Comparison of ENCODE assay signal across 15 mouse cellular contexts in the genomic region with DNA sequence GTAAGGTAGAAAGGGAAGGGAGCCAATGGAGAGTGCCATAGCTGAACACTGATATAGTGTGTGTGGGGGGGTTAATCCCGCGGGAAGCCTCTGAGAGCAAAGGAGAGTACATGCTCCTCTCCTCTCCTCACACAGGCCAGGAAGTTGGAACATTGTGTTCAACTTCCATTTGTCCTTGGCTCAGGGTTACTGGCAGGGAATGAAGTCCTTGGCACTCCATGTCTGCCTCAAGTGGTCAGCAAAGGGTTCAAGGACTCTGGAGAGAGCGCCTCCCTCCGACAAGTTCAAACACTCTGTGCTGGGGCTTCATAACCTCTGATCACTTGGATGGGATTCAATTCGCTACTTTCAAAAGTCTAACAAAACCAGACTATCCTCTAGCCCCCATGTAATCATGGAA.
A peak's percentile ranks its signal among the peaks of the same experiment; 100 is the strongest.
DNase-seq lines count a peak whose midpoint lies in the region; ATAC-seq and TF ChIP-seq lines count a peak whose summit lies in the region.
"Had no signal": no experiment of that assay in that cellular context is flagged by ENCODE, and none has a peak within 500 bp of the region (broad histone marks: within the 10 kb centered on the region; RNA-seq: fewer than 3 reads in every experiment).

No protein-coding gene starts in this region.

- no peak for ATAC-seq in midbrain, embryonic 11.5 days (ENCODE audit: low FRiP score)
- no peak for ATAC-seq in midbrain, embryonic 14.5 days (ENCODE audit: low FRiP score, low TSS enrichment)
- peak; percentile 61 for ATAC-seq in lung, embryonic 16.5 days (ENCODE audit: low read depth)
- ATAC-seq: forebrain, embryonic 16.5 days had no signal

- no peaks in the 10 kb centered on the region for H3K4me1 ChIP-seq in midbrain, embryonic 11.5 days (ENCODE audit: control insufficient read depth, insufficient read depth, low read length)
- no peaks in the 10 kb centered on the region for H3K4me1 ChIP-seq in midbrain, embryonic 14.5 days (ENCODE audit: control insufficient read depth, insufficient read depth, low read length)
- no peaks in the 10 kb centered on the region; the same call in 1 of the 2 replicates for H3K4me1 ChIP-seq in lung, embryonic 16.5 days (replicated peaks; ENCODE audit: control insufficient read depth, insufficient read depth, low read length)
- H3K4me1 ChIP-seq in forebrain, embryonic 10.5 days = peaks cover 4% of the 10 kb centered on the region; the same call in 1 of the 2 replicates
- H3K4me1 ChIP-seq: liver, embryonic 15.5 days had no signal

- H3K4me3 ChIP-seq in gastrocnemius, adult 2 months = no peak overlapping the region
- no peak overlapping the region for H3K4me3 ChIP-seq in midbrain, embryonic 11.5 days (ENCODE audit: low read depth, low read length)
- no peak overlapping the region for H3K4me3 ChIP-seq in midbrain, embryonic 14.5 days (replicated peaks; ENCODE audit: low read depth, low read length)
- no peak overlapping the region for H3K4me3 ChIP-seq in lung, embryonic 16.5 days (ENCODE audit: low read length)
- H3K4me3 ChIP-seq in forebrain, embryonic 10.5 days = no peak overlapping the region
- H3K4me3 ChIP-seq: erythroblast, embryonic 14.5 days; left cerebral cortex, adult 2 months; limb, embryonic 12.5 days; liver, embryonic 15.5 days; neural tube, embryonic 15.5 days had no signal

- peak; percentile 65 for DNase-seq in gastrocnemius, adult 2 months
- DNase-seq in gastrocnemius, postnatal 10 days = no peak
- peak; percentile 68 for DNase-seq in midbrain, embryonic 11.5 days (ENCODE audit: low spot score, missing footprints)
- DNase-seq in midbrain, embryonic 14.5 days = no peak
- peak; percentile 75 for DNase-seq in testis, postnatal 10 days (ENCODE audit: low spot score)
- no peak for DNase-seq in forebrain, embryonic 10.5 days (ENCODE audit: extremely low spot score, low spot score)
- DNase-seq: cerebellum, postnatal 25 days; right cerebral cortex, adult 18-20 months had no signal

- H3K27me3 ChIP-seq in midbrain, embryonic 11.5 days (ENCODE audit: control insufficient read depth, insufficient read depth, low read length) = no peaks in the 10 kb centered on the region
- no peaks in the 10 kb centered on the region for H3K27me3 ChIP-seq in midbrain, embryonic 14.5 days (ENCODE audit: control insufficient read depth, insufficient read depth, low read length)
- no peaks in the 10 kb centered on the region for H3K27me3 ChIP-seq in lung, embryonic 16.5 days (ENCODE audit: control insufficient read depth, insufficient read depth, low read depth, low read length)
- no peaks in the 10 kb centered on the region for H3K27me3 ChIP-seq in forebrain, embryonic 10.5 days (ENCODE audit: poor library complexity, severe bottlenecking)
- H3K27me3 ChIP-seq: limb, embryonic 12.5 days; liver, embryonic 15.5 days; neural tube, embryonic 15.5 days had no signal

- intact Hi-C loops in gastrocnemius, adult 2 months (cut with DNase I) = no loop called here

- TF ChIP-seq CTCF in gastrocnemius, adult 2 months (IDR thresholded peaks at IDR 0.05) = no peak

- no peak overlapping the region for H3K4me2 ChIP-seq in midbrain, embryonic 11.5 days
- H3K4me2 ChIP-seq in midbrain, embryonic 14.5 days (ENCODE audit: low read length) = no peak overlapping the region
- H3K4me2 ChIP-seq in lung, embryonic 16.5 days (ENCODE audit: low read depth, low read length) = no peak overlapping the region
- H3K4me2 ChIP-seq: limb, embryonic 12.5 days; liver, embryonic 15.5 days; neural tube, embryonic 15.5 days had no signal

- H3K9ac ChIP-seq in midbrain, embryonic 11.5 days (ENCODE audit: low read length) = no peak overlapping the region
- H3K9ac ChIP-seq in midbrain, embryonic 14.5 days (replicated peaks; ENCODE audit: low read length) = no peak overlapping the region
- H3K9ac ChIP-seq in lung, embryonic 16.5 days (ENCODE audit: low read length) = no peak overlapping the region
- H3K9ac ChIP-seq: limb, embryonic 12.5 days; liver, embryonic 15.5 days; neural tube, embryonic 15.5 days had no signal

- 0 out of 2 replicates have a peak overlapping the region, but pooled peaks have one; percentile 12 for H3K27ac ChIP-seq in gastrocnemius, adult 2 months
- H3K27ac ChIP-seq in midbrain, embryonic 11.5 days (ENCODE audit: low read depth, low read length) = no peak overlapping the region
- no peak overlapping the region for H3K27ac ChIP-seq in midbrain, embryonic 14.5 days (replicated peaks; ENCODE audit: low read depth, low read length)
- H3K27ac ChIP-seq in lung, embryonic 16.5 days (ENCODE audit: low read length) = no peak overlapping the region
- H3K27ac ChIP-seq in forebrain, embryonic 10.5 days = no peak overlapping the region
- H3K27ac ChIP-seq: left cerebral cortex, adult 2 months; limb, embryonic 12.5 days; liver, embryonic 15.5 days; neural tube, embryonic 15.5 days had no signal

- 89% methylated on average over 5 of the region's 5 CpGs for WGBS in midbrain, embryonic 11.5 days
- 91% methylated on average over 5 of the region's 5 CpGs for WGBS in midbrain, embryonic 14.5 days
- 53% methylated on average over 5 of the region's 5 CpGs for WGBS in lung, embryonic 16.5 days
- WGBS in forebrain, embryonic 10.5 days = 88% methylated on average over 5 of the region's 5 CpGs

- H3K36me3 ChIP-seq in midbrain, embryonic 11.5 days (ENCODE audit: control insufficient read depth, insufficient read depth, low read length) = no peaks in the 10 kb centered on the region
- H3K36me3 ChIP-seq in midbrain, embryonic 14.5 days (ENCODE audit: control insufficient read depth, insufficient read depth, low read length) = no peaks in the 10 kb centered on the region
- H3K36me3 ChIP-seq in lung, embryonic 16.5 days (ENCODE audit: control insufficient read depth, insufficient read depth, low read length) = no peaks in the 10 kb centered on the region
- no peaks in the 10 kb centered on the region for H3K36me3 ChIP-seq in forebrain, embryonic 10.5 days (replicated peaks)
- H3K36me3 ChIP-seq: limb, embryonic 12.5 days; liver, embryonic 15.5 days; neural tube, embryonic 15.5 days had no signal

- no peaks in the 10 kb centered on the region for H3K9me3 ChIP-seq in midbrain, embryonic 11.5 days (ENCODE audit: control insufficient read depth, low read length)
- H3K9me3 ChIP-seq in midbrain, embryonic 14.5 days (ENCODE audit: control insufficient read depth, low read length) = no peaks in the 10 kb centered on the region
- H3K9me3 ChIP-seq in lung, embryonic 16.5 days (ENCODE audit: control insufficient read depth, low read length) = no peaks in the 10 kb centered on the region
- H3K9me3 ChIP-seq in forebrain, embryonic 10.5 days = no peaks in the 10 kb centered on the region
- H3K9me3 ChIP-seq: limb, embryonic 12.5 days; liver, embryonic 15.5 days; neural tube, embryonic 15.5 days had no signal

Comparison
In these comparisons a context has a peak if more than half of its experiments do, and no peak if none do; other contexts are left out.
1. DNase-seq: peak in gastrocnemius, adult 2 months (single experiment), midbrain, embryonic 11.5 days (single experiment) and testis, postnatal 10 days (single experiment); none in gastrocnemius, postnatal 10 days (single experiment), midbrain, embryonic 14.5 days (single experiment) and forebrain, embryonic 10.5 days (single experiment).